Mouse (Mus musculus) heart, adult 11 months (tissue): Measurements from ENCODE around the gene Dner.
A peak's percentile ranks its signal among the peaks of the same experiment; 100 is the strongest.
"Not testable (repeated sequence)": the region's sequence is repeated elsewhere in the genome, so short reads cannot be mapped to it uniquely, and the experiment has no call there.

Source experiments
- DNase-seq: peaks from one replicate; pipeline ENCODE4 v3.0.0; 2022

Gene Dner

GRCm38 (mm10) chr1:84387616-84388015, 308.4 kb downstream of the Dner start:
- DNase-seq, result no peak

GRCm38 (mm10) chr1:84386481-84387146, 309.4 kb downstream of the Dner start:
- DNase-seq, result peak; percentile 76

GRCm38 (mm10) chr1:84382709-84383108, 313.3 kb downstream of the Dner start:
- DNase-seq, result no peak

GRCm38 (mm10) chr1:84382064-84382463, 314.0 kb downstream of the Dner start:
- DNase-seq, result peak; percentile 82

GRCm38 (mm10) chr1:84380895-84381294, 315.1 kb downstream of the Dner start:
- DNase-seq, result peak; percentile 66

- DNase-seq, result peak; percentile 64
Observed at GRCm38 (mm10) chr1:84367733-84368132, 328.3 kb downstream of the Dner start.

- no peak for DNase-seq
Observed at GRCm38 (mm10) chr1:84366553-84366952, 329.5 kb downstream of the Dner start.

GRCm38 (mm10) chr1:84363967-84364366, 332.1 kb downstream of the Dner start, which contains the start of gene Pid1:
Gene Pid1 (minus strand): TSS chr1:84364180.
- peak; percentile 83 for DNase-seq

GRCm38 (mm10) chr1:84362709-84363617, 333.1 kb downstream of the Dner start:
- peak; percentile 91 for DNase-seq

- peak; percentile 51 for DNase-seq
Observed at GRCm38 (mm10) chr1:84362209-84362608, 333.8 kb downstream of the Dner start.

GRCm38 (mm10) chr1:84361389-84361788, 334.6 kb downstream of the Dner start:
- peak; percentile 87 for DNase-seq

- peak; percentile 98 for DNase-seq
Observed at GRCm38 (mm10) chr1:84359611-84360500, 336.2 kb downstream of the Dner start.

GRCm38 (mm10) chr1:84357216-84357615, 338.8 kb downstream of the Dner start:
- peak; percentile 58 for DNase-seq

GRCm38 (mm10) chr1:84350262-84350661, 345.8 kb downstream of the Dner start:
- peak; percentile 96 for DNase-seq

- DNase-seq, result peak; percentile 52
Observed at GRCm38 (mm10) chr1:84347796-84348476, 348.1 kb downstream of the Dner start.

GRCm38 (mm10) chr1:84332797-84333196, 363.2 kb downstream of the Dner start:
- DNase-seq, result not testable (repeated sequence)

- DNase-seq, result not testable (repeated sequence)
Observed at GRCm38 (mm10) chr1:84331861-84332260, 364.2 kb downstream of the Dner start.

GRCm38 (mm10) chr1:84325309-84325708, 370.7 kb downstream of the Dner start:
- no peak for DNase-seq

- DNase-seq, result no peak
Observed at GRCm38 (mm10) chr1:84321327-84321726, 374.7 kb downstream of the Dner start.
